ENCODE assay signal across 21 mouse cellular contexts in the genomic region with DNA sequence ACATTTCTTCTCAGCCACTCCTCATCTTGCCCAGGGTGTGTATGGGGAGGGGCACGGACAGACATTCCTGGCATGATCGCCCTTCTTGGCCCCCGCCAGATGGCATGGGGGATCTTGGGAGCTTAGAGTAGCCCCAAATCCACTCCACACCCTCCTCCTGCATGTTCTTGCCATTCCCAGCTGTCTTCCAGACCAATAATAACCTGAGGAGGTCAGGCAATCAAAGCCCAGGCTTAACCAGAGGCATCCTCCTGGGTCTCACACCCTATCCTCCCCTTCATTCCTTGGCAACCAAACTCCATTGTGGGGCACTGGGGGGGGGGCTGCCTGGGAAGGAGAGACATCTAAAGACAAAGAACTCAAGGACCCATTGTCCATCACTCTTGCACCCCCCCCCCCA. TPM values are rescaled to one million over a fixed set of nuclear protein-coding genes. Genes with fewer than 3 reads are reported as not detected.
"Had no signal": no experiment of that assay in that cellular context is flagged by ENCODE, and none has a peak within 500 bp of the region (broad histone marks: within the 10 kb centered on the region; RNA-seq: fewer than 3 reads in every experiment).

No protein-coding gene starts in this region.

- H3K9ac ChIP-seq: liver, embryonic 14.5 days; liver, postnatal 0 days; lung, embryonic 14.5 days; midbrain, embryonic 12.5 days had no signal

- DNase-seq: kidney, adult 18-20 months; kidney, adult 9 months; kidney, postnatal 14 days; layer of hippocampus, adult 9-11 months; liver, postnatal 0 days; lung, embryonic 14.5 days; lung, postnatal 10 days; lung, postnatal 4 days; right cerebral cortex, postnatal 4 days; thymus, adult 2 months; thymus, postnatal 14 days; thymus, postnatal 4 days had no signal

- H3K4me3 ChIP-seq: layer of hippocampus, adult 2 months; midbrain, embryonic 12.5 days had no signal

- H3K9me3 ChIP-seq: midbrain, embryonic 12.5 days had no signal

- H3K4me1 ChIP-seq: midbrain, embryonic 12.5 days had no signal

- ATAC-seq: liver, postnatal 0 days; midbrain, embryonic 16.5 days had no signal

- H3K36me3 ChIP-seq: midbrain, embryonic 12.5 days had no signal

- H3K4me2 ChIP-seq: liver, embryonic 11.5 days; lung, embryonic 14.5 days; midbrain, embryonic 12.5 days had no signal

- H3K27ac ChIP-seq: layer of hippocampus, adult 2 months; liver, embryonic 14.5 days; midbrain, embryonic 12.5 days; stomach, postnatal 0 days had no signal

RNA-seq across cellular contexts. Expression of a gene that starts 21.6 kb away (rescaled TPM):
- polyA plus RNA-seq: lung, embryonic 14.5 days had no signal

RNA-seq across cellular contexts. Expression of a gene that starts 32.8 kb away (rescaled TPM):
- polyA plus RNA-seq: liver, postnatal 0 days; lung, embryonic 14.5 days; midbrain, embryonic 12.5 days; stomach, embryonic 14.5 days had no signal

RNA-seq across cellular contexts. Expression of a gene that starts 49.4 kb away (rescaled TPM):
- polyA plus RNA-seq: large intestine, adult 2 months; limb, embryonic 11.5 days; liver, embryonic 11.5 days; lung, embryonic 14.5 days; midbrain, embryonic 12.5 days; stomach, embryonic 14.5 days had no signal
